Mouse (Mus musculus) mature B cell (primary cell): ENCODE measurements around the gene Zfp36.

Source experiments
- in situ Hi-C: fragments of 300-500 bp; cut with MboI; formaldehyde crosslinking; loops from 2 replicates; pipeline ENCODE4 v1.14.3; 2019

The Zfp36 gene

GRCm38 (mm10) chr7:28384162-28384561, 4.1 kb upstream of the Zfp36 start:
- in situ Hi-C loops = no loop called here

- in situ Hi-C loops = no loop called here
Observed at GRCm38 (mm10) chr7:28383606-28384005, 3.6 kb upstream of the Zfp36 start.

GRCm38 (mm10) chr7:28382981-28383396, 2.9 kb upstream of the Zfp36 start:
- in situ Hi-C loops = no loop called here

- in situ Hi-C loops = no loop called here
Observed at GRCm38 (mm10) chr7:28382347-28382951, 2.4 kb upstream of the Zfp36 start.

GRCm38 (mm10) chr7:28381938-28382337, 1.9 kb upstream of the Zfp36 start:
- in situ Hi-C loops = no loop called here

GRCm38 (mm10) chr7:28381017-28381790, 1.2 kb upstream of the Zfp36 start:
- in situ Hi-C loops = no loop called here

GRCm38 (mm10) chr7:28378769-28379651, 1.0 kb downstream of the Zfp36 start:
- in situ Hi-C loops = no loop called here

- in situ Hi-C loops = no loop called here
Observed at GRCm38 (mm10) chr7:28378066-28378690, 1.9 kb downstream of the Zfp36 start.

GRCm38 (mm10) chr7:28377190-28378065, 2.6 kb downstream of the Zfp36 start:
- in situ Hi-C loops = no loop called here

- in situ Hi-C loops = no loop called here
Observed at GRCm38 (mm10) chr7:28376011-28376771, 3.9 kb downstream of the Zfp36 start.

GRCm38 (mm10) chr7:28375176-28375921, 4.7 kb downstream of the Zfp36 start:
- in situ Hi-C loops = no loop called here

- in situ Hi-C loops = no loop called here
Observed at GRCm38 (mm10) chr7:28374647-28375046, 5.4 kb downstream of the Zfp36 start.

GRCm38 (mm10) chr7:28373891-28374495, 6.1 kb downstream of the Zfp36 start:
- in situ Hi-C loops = no loop called here

- in situ Hi-C loops = no loop called here
Observed at GRCm38 (mm10) chr7:28373131-28373581, 6.9 kb downstream of the Zfp36 start.

- in situ Hi-C loops = no loop called here
Observed at GRCm38 (mm10) chr7:28372251-28373108, 7.6 kb downstream of the Zfp36 start, which contains the start of gene Plekhg2. Gene Plekhg2, minus strand, starts transcription at chr7:28372599.

- in situ Hi-C loops = no loop called here
Observed at GRCm38 (mm10) chr7:28371514-28371989, 8.5 kb downstream of the Zfp36 start.

- in situ Hi-C loops = no loop called here
Observed at GRCm38 (mm10) chr7:28370977-28371513, 9.0 kb downstream of the Zfp36 start.
